Mouse (Mus musculus): Measurements from ENCODE around the gene Mmgt2.

The Mmgt2 gene

GRCm38 (mm10) chr11:62648591-62649391 lies at the start of gene Mmgt2:
Mmgt2 (plus strand) TSS chr11:62648664.
- DNase-seq (ENCODE audit: extremely low read depth, low read depth) = peak; percentile 60

GRCm38 (mm10) chr11:62601732-62602618 lies 46.5 kb upstream of the Mmgt2 start:
- DNase-seq (ENCODE audit: extremely low read depth, low read depth) = no peak

GRCm38 (mm10) chr11:62602619-62603311 lies 45.7 kb upstream of the Mmgt2 start:
- peak; percentile 93 for DNase-seq (ENCODE audit: extremely low read depth, low read depth)

- no peak for DNase-seq (ENCODE audit: extremely low read depth, low read depth)
Observed at GRCm38 (mm10) chr11:62603312-62604056, 45.0 kb upstream of the Mmgt2 start.

GRCm38 (mm10) chr11:62604123-62604706 lies 44.2 kb upstream of the Mmgt2 start:
- no peak for DNase-seq (ENCODE audit: extremely low read depth, low read depth)

- no peak for DNase-seq (ENCODE audit: extremely low read depth, low read depth)
Observed at GRCm38 (mm10) chr11:62604886-62605618, 43.4 kb upstream of the Mmgt2 start.

GRCm38 (mm10) chr11:62605619-62606298 lies 42.7 kb upstream of the Mmgt2 start:
- no peak for DNase-seq (ENCODE audit: extremely low read depth, low read depth)

GRCm38 (mm10) chr11:62606299-62607169 lies 41.9 kb upstream of the Mmgt2 start:
- DNase-seq (ENCODE audit: extremely low read depth, low read depth) = no peak

GRCm38 (mm10) chr11:62607170-62607951 lies 41.1 kb upstream of the Mmgt2 start:
- DNase-seq (ENCODE audit: extremely low read depth, low read depth) = no peak

GRCm38 (mm10) chr11:62607952-62608201 lies 40.6 kb upstream of the Mmgt2 start:
- no peak for DNase-seq (ENCODE audit: extremely low read depth, low read depth)

GRCm38 (mm10) chr11:62608826-62609675 lies 39.4 kb upstream of the Mmgt2 start:
- no peak for DNase-seq (ENCODE audit: extremely low read depth, low read depth)

- DNase-seq (ENCODE audit: extremely low read depth, low read depth) = no peak
Observed at GRCm38 (mm10) chr11:62610304-62610703, 38.2 kb upstream of the Mmgt2 start.

- DNase-seq (ENCODE audit: extremely low read depth, low read depth) = no peak
Observed at GRCm38 (mm10) chr11:62612604-62613003, 35.9 kb upstream of the Mmgt2 start.

- peak; percentile 60 for DNase-seq (ENCODE audit: extremely low read depth, low read depth)
Observed at GRCm38 (mm10) chr11:62613657-62614365, 34.7 kb upstream of the Mmgt2 start.

- DNase-seq (ENCODE audit: extremely low read depth, low read depth) = no peak
Observed at GRCm38 (mm10) chr11:62614876-62615410, 33.5 kb upstream of the Mmgt2 start.

GRCm38 (mm10) chr11:62615456-62615855 lies 33.0 kb upstream of the Mmgt2 start:
- DNase-seq (ENCODE audit: extremely low read depth, low read depth) = no peak
